Mouse (Mus musculus): ENCODE results near the gene Pdap1.

DNA sequence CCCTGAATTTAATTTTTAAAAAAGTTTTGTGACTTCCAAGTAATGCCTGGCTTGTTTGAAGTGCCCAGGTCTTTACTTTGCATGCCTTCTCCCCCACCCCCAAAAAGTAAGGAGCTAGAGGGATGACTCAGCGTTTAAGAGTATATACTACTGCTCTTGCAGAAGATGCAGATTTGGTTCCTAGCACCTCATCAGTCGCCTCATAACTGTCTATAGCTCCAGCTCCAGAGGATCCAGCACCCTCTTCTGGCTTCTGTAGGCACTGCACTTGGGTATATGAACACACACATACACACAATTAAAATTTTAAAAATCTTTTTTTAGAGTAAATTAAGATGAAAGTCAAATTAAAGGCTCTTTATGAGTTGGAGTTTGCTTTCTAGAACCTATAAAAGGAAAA is 51.9 kb downstream of the Pdap1 start:
- no peak for TF ChIP-seq CTCF (IDR thresholded peaks at IDR 0.05; ENCODE audit: control insufficient read depth, insufficient read depth, insufficient read length)
- TF ChIP-seq MAX (IDR thresholded peaks at IDR 0.05) = no peak
- no peak for TF ChIP-seq MYOG (IDR thresholded peaks at IDR 0.05; ENCODE audit: control insufficient read depth, extremely low read depth, insufficient read length)
